Mouse (Mus musculus) lung, postnatal 0 days (tissue): ENCODE data around the gene Rps6ka2. TPM values are rescaled to one million over a fixed set of nuclear protein-coding genes. Genes with fewer than 3 reads are reported as not detected.
"Not testable (repeated sequence)": the region's sequence is repeated elsewhere in the genome, so short reads cannot be mapped to it uniquely, and the experiment has no call there.

Experiments used
- ATAC-seq: fragments of 200-750 bp; cut with Nextera tagmentation; 2 replicates; pipeline ENCODE4 v1.8.0; 2017; ENCODE audit warnings: moderate library complexity
- DNase-seq: peaks from one replicate; pipeline ENCODE4 v3.0.0-alpha.2; 2016; ENCODE audit warnings: low spot score
- H3K27ac ChIP-seq: fragments of 300-500 bp; sonication (generic); 2 replicates; pipeline ENCODE4 v1.5.1; 2014; ENCODE audit warnings: antibody characterized with exemption, mild to moderate bottlenecking, low read length, mixed read lengths
- H3K27me3 ChIP-seq: fragments of 300-500 bp; sonication (generic); replicated peaks from 2 replicates; pipeline ENCODE4 v1.6.1; 2014; ENCODE audit warnings: low read length, mixed read lengths; ENCODE audit not compliant: insufficient read depth
- H3K36me3 ChIP-seq: fragments of 300-500 bp; sonication (generic); 2 replicates; pipeline ENCODE4 v1.6.1; 2014; ENCODE audit warnings: low read length, mixed read lengths; ENCODE audit not compliant: insufficient read depth
- H3K4me1 ChIP-seq: fragments of 300-500 bp; sonication (generic); 2 replicates; pipeline ENCODE4 v1.6.1; 2014; ENCODE audit warnings: antibody characterized with exemption, low read depth, low read length, mixed read lengths; ENCODE audit not compliant: insufficient read depth
- H3K4me2 ChIP-seq: fragments of 300-500 bp; sonication (generic); replicated peaks from 2 replicates; pipeline ENCODE4 v1.6.1; 2014; ENCODE audit warnings: low read depth, mild to moderate bottlenecking, low read length, moderate library complexity, mixed read lengths
- H3K4me3 ChIP-seq: fragments of 300-500 bp; sonication (generic); 2 replicates; pipeline ENCODE4 v1.5.1; 2014; ENCODE audit warnings: low read depth, low read length
- H3K9ac ChIP-seq: fragments of 300-500 bp; sonication (generic); replicated peaks from 2 replicates; pipeline ENCODE4 v1.6.1; 2014; ENCODE audit warnings: low read depth, mild to moderate bottlenecking
- H3K9me3 ChIP-seq: fragments of 300-500 bp; sonication (generic); 2 replicates; pipeline ENCODE4 v1.6.1; 2016; ENCODE audit warnings: low read length, mixed read lengths
- CTCF ChIP-seq: IDR thresholded peaks from 2 replicates; pipeline ENCODE4 v1.5.1; 2016; ENCODE audit warnings: antibody characterized with exemption, mild to moderate bottlenecking
- EP300 ChIP-seq: IDR thresholded peaks from 2 replicates; pipeline ENCODE4 v1.6.1; 2016; ENCODE audit warnings: antibody characterized with exemption, mild to moderate bottlenecking, control low read depth
- WGBS: fragments of 180-500 bp; shearing (Covaris S2); extraction: QIAGEN DNeasy Blood & Tissue Kit; methylation state at CpG from one replicate; pipeline ENCODE4 v1.1.7; 2014; 5-methylcytosine and 5-hydroxymethylcytosine counted together
- polyA plus RNA-seq: library from polyadenylated mRNA; unstranded; fragments of >200 nt; fragmentation: Nextera tagmentation; extraction: Ambion mirVana; gene quantifications from 2 replicates; pipeline ENCODE4 v1.2.1, GENCODE M21; 2015

The Rps6ka2 gene
- polyA plus RNA-seq: 7.1 and 8.4 TPM in 2 replicates

- Histone ChIP-seq H3K4me2 (peak within 1 kb of the TSS; percentile 92), H3K27ac (peak within 1 kb of the TSS; percentile 89), H3K27me3 (no peaks in the 10 kb centered on the region), H3K9ac (peak within 1 kb of the TSS; percentile 62), H3K4me3 (peak within 1 kb of the TSS; percentile 78), H3K9me3 (no peaks in the 10 kb centered on the region), H3K36me3 (no peaks in the 10 kb centered on the region), H3K4me1 (peaks cover 7% of the 10 kb centered on the region; the same call in 1 of the 2 replicates)
- WGBS: under 1% methylated on average over 42 of the region's 56 CpGs
- DNase-seq (peak; percentile 99), ATAC-seq (peak; percentile 99)
- no peak for TF ChIP-seq CTCF
- no peak for TF ChIP-seq EP300
These were observed at the start of gene Rps6ka2 for GRCm38 (mm10) chr17:7169627-7170303. Gene Rps6ka2, plus strand, starts transcription at chr17:7170115.

- not testable (repeated sequence) for H3K9me3 ChIP-seq, H3K36me3 ChIP-seq, H3K4me3 ChIP-seq, H3K4me2 ChIP-seq, H3K9ac ChIP-seq, H3K27me3 ChIP-seq, ATAC-seq, H3K4me1 ChIP-seq, H3K27ac ChIP-seq
- peak; percentile 14 for DNase-seq
- 57% methylated on average over 3 of the region's 3 CpGs for WGBS
These were observed 49.1 kb upstream of the Rps6ka2 start for GRCm38 (mm10) chr17:7120835-7121234.

GRCm38 (mm10) chr17:7122554-7122953 is 47.4 kb upstream of the Rps6ka2 start:
- ATAC-seq (peak; percentile 23; the same call in 1 of the 2 replicates), DNase-seq (peak; percentile 2)
- H3K4me3 ChIP-seq, H3K4me1 ChIP-seq, H3K9me3 ChIP-seq, H3K27me3 ChIP-seq, H3K27ac ChIP-seq, H3K36me3 ChIP-seq, H3K9ac ChIP-seq, H3K4me2 ChIP-seq: not testable (repeated sequence)
- 62% methylated on average over 11 of the region's 11 CpGs for WGBS

- H3K4me1 ChIP-seq, H3K36me3 ChIP-seq, H3K9ac ChIP-seq, DNase-seq, ATAC-seq, H3K4me3 ChIP-seq, H3K27me3 ChIP-seq, H3K4me2 ChIP-seq, H3K9me3 ChIP-seq, H3K27ac ChIP-seq: not testable (repeated sequence)
- WGBS: 38% methylated on average over 5 of the region's 10 CpGs
These were observed 43.4 kb upstream of the Rps6ka2 start for GRCm38 (mm10) chr17:7126475-7126874.

- not testable (repeated sequence) for ATAC-seq, H3K27me3 ChIP-seq, H3K4me1 ChIP-seq, H3K36me3 ChIP-seq, H3K4me3 ChIP-seq, H3K4me2 ChIP-seq, H3K9me3 ChIP-seq, DNase-seq, H3K27ac ChIP-seq, H3K9ac ChIP-seq
- WGBS: no CpG with 5 or more reads among the region's 7 CpGs
These were observed 35.9 kb upstream of the Rps6ka2 start for GRCm38 (mm10) chr17:7134002-7134401.

- not testable (repeated sequence) for H3K4me1 ChIP-seq, ATAC-seq, DNase-seq, H3K4me3 ChIP-seq, H3K4me2 ChIP-seq, H3K36me3 ChIP-seq, H3K9me3 ChIP-seq, H3K27ac ChIP-seq, H3K9ac ChIP-seq, H3K27me3 ChIP-seq
- 89% methylated on average over 7 of the region's 8 CpGs for WGBS
These were observed 34.6 kb upstream of the Rps6ka2 start for GRCm38 (mm10) chr17:7135277-7135676.
